Mouse (Mus musculus) megakaryocyte, embryonic 14.5 days (primary cell): ENCODE data around the gene Adamtsl4.

ENCODE experiments used
- FLI1 ChIP-seq: IDR thresholded peaks from 2 replicates; pipeline ENCODE4 v1.6.1; 2012; ENCODE audit warnings: low read length, inconsistent platforms, mixed read lengths
- GATA1 ChIP-seq: IDR thresholded peaks from 3 replicates; pipeline ENCODE4 v1.6.1; 2012; ENCODE audit warnings: mixed read lengths, low read length, inconsistent platforms, borderline replicate concordance

DNA sequence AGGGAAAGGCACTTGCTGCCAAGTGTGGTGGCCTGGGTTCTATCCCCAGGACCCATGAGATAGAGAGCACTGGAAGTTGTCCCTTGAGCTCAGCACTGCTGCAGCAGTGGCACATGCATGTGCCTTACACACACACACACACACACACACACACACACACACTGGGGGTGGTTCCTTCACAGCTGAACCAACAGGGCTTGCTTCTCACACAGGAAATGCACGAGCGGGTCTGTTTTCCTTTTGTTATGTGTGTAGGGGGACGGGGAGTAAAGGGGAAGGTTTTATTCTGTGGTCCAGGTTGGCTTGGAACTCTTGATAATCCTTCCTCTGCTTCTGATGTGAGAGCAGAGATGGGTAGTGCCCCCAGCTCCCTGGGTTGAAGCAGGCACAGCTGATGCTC, 15.3 kb downstream of the Adamtsl4 start:
- TF ChIP-seq GATA1 (no peak), FLI1 (no peak)
